Mouse (Mus musculus) bone marrow macrophage, adult 2 months (primary cell): ENCODE results near the gene Art4.

Source experiments
- CTCF ChIP-seq: IDR thresholded peaks from 2 replicates; pipeline ENCODE4 v1.5.1; 2012; ENCODE audit warnings: low read depth, mild to moderate bottlenecking, low read length, moderate library complexity
- POLR2A ChIP-seq: IDR thresholded peaks from 2 replicates; pipeline ENCODE4 v1.6.1; 2012; ENCODE audit warnings: mild to moderate bottlenecking, low read depth, low read length, borderline replicate concordance

DNA sequence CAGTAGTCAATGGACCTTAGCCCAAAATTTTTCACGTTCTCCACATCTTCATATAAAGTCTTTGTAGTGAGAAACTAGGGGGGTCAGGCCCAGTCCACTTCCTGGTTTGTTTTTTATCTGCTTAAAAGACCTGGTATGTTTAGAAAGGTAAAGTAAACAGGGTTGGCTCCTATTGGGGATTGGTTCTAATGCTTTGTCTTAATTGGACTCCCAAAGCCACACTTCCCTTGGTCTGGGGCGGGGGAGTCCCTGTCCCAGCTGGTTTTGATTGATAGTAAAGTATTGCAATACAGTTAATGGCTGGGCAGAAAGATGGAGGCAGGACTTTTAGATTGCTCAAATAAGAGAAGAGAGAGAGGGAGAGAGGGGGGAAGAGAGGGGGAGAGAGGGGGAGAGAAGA is 43.5 kb upstream of the Art4 start:
- TF ChIP-seq POLR2A (no peak), CTCF (no peak)
